Mouse (Mus musculus): Measurements from ENCODE around the gene Pde9a. TPM values are rescaled to one million over a fixed set of nuclear protein-coding genes. Genes with fewer than 3 reads are reported as not detected.

Pde9a gene
- total RNA-seq, 2 experiments from 2014 or later: 34.0 to 38.9 TPM

GRCm38 (mm10) chr17:31386766-31387275 is 811 bp downstream of the Pde9a start:
- DNase-seq (ENCODE audit: low spot score in 2 of 2): no peak

DNA sequence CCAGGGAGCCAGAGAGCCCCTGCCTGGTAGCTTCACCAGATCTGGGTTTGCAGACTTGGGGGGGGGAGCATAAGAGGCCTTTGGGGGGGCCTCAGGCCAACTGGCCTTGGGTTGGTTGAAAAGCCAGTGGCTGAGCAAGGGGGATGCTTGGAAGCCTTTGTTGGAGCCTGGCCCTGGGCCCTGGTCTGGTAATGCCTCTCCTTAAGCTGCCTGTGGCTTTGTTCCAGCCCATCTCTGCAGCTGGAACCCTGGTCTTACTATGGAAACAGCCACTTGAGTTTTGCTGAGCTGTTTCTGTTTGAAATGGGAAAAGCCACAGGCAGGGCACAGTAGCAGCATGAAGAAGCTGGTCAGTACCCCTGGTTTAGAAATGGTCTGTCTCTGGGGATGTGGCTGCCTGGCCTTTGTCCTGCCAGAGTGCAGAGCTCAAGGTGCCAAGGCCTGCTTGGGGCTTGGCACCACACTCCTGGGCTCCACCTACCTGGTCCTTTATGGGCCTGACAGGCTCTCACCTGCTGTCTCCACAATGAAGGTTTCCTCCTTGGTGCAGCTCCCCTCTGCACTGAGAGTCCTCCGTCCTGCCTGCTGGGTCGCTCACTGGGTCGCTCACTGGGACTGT is 3.5 kb downstream of the Pde9a start:
- no peak for DNase-seq (ENCODE audit: low spot score in 2 of 2)

GRCm38 (mm10) chr17:31391462-31391861 is 5.5 kb downstream of the Pde9a start:
- DNase-seq (ENCODE audit: low spot score in 2 of 2): no peak

- no peak for DNase-seq (ENCODE audit: low spot score in 2 of 2)
Measured at GRCm38 (mm10) chr17:31392041-31392440, 6.0 kb downstream of the Pde9a start.

DNA sequence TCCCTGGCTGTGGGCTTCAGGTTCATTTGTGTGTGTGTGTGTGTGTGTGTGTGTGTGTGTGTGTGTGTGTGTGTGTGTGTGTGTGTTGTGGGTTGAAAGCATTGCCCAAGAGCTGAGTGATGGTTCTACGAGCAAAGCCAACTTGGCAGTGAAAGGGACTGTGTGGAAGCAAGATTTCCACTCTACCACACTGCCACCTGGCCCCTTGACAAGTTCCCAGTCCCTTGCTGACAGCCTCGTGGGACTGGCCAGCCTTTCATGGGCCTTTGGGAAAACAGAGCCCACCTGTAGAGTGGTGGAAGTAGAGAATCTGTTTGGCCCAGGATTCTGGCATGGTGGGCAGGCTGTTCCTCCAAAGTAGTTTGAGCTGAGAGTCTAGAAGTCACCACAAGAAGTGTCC is 7.8 kb downstream of the Pde9a start:
- peak in 1 of 2 experiments; percentile 49 for DNase-seq (ENCODE audit: low spot score in 2 of 2)

- DNase-seq (ENCODE audit: low spot score in 2 of 2): peak in 1 of 2 experiments; percentile 52
Measured at GRCm38 (mm10) chr17:31400294-31400693, 14.3 kb downstream of the Pde9a start.

DNA sequence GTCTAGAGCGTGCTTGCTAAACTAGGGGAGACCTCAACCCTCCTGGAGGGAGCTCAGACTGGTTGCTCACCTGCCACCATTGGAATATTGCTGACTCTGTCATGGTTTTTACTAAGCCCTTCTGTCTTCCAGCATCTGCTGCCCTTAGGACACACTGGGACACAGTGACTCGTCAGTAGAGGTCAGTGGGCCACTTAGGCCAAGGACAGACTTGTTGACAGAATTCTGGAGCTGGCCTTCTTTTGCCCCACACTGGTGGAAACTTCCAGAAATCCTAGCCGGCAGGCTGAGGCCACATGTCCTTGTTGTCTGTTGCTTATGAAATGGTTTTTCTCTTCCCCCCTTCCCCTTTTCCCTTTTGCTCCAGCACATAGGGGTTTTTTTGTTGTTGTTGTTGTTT is 15.2 kb downstream of the Pde9a start:
- DNase-seq (ENCODE audit: low spot score in 2 of 2): no peak

- DNase-seq (ENCODE audit: low spot score in 2 of 2): no peak
Measured at GRCm38 (mm10) chr17:31402713-31403112, 16.7 kb downstream of the Pde9a start.

GRCm38 (mm10) chr17:31405694-31406227 is 19.8 kb downstream of the Pde9a start:
- no peak for DNase-seq (ENCODE audit: low spot score in 2 of 2)

GRCm38 (mm10) chr17:31409741-31410350 is 23.8 kb downstream of the Pde9a start:
- no peak for DNase-seq (ENCODE audit: low spot score in 2 of 2)

GRCm38 (mm10) chr17:31415258-31415657 is 29.2 kb downstream of the Pde9a start:
- no peak for DNase-seq (ENCODE audit: low spot score in 2 of 2)

GRCm38 (mm10) chr17:31418804-31419597 is 33.0 kb downstream of the Pde9a start:
- DNase-seq (ENCODE audit: low spot score in 2 of 2): no peak

DNA sequence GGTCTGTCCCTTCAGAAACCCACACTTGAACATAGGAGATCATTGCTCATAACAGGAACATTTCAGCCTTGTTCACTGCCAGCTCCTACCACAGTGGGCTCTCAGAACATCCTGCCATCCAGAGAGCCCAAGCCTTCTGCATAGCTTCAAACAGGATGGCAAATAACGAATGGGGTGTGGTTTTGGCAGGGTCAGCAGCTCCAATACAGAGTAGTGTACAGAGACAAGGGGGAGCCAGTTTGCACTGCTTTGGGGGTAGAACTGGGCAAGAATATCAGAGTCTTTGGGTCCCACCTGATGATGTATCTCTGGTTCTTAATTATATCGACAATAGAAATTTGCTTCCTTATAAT is 33.6 kb downstream of the Pde9a start:
- no peak for DNase-seq (ENCODE audit: low spot score in 2 of 2)

DNA sequence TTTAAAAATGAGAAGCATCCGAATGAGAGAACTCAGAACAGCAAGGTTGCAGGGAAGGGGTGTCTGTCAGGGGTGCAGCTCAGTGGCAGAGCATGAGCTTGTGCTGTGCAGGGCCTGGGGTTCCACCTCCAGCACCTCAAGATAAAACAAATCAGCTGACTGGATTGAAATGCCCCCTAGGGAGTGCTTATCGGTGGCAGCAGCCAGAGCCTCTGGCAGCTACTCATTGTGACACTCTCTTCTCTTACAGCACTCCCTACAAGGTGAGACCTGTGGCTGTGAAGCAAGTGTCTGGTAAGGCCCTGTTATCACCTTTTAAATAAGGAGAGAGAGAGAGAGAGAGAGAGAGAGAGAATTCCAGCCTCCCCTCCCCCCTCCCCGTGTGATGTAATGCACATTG is 34.0 kb downstream of the Pde9a start:
- DNase-seq (ENCODE audit: low spot score in 2 of 2): no peak

- no peak for DNase-seq (ENCODE audit: low spot score in 2 of 2)
Measured at GRCm38 (mm10) chr17:31420658-31421057, 34.6 kb downstream of the Pde9a start.

- DNase-seq (ENCODE audit: low spot score in 2 of 2): no peak
Measured at GRCm38 (mm10) chr17:31422381-31422780, 36.4 kb downstream of the Pde9a start.

GRCm38 (mm10) chr17:31423020-31423419 is 37.0 kb downstream of the Pde9a start:
- no peak for DNase-seq (ENCODE audit: low spot score in 2 of 2)

GRCm38 (mm10) chr17:31424358-31424757 is 38.3 kb downstream of the Pde9a start:
- DNase-seq (ENCODE audit: low spot score in 2 of 2): no peak

DNA sequence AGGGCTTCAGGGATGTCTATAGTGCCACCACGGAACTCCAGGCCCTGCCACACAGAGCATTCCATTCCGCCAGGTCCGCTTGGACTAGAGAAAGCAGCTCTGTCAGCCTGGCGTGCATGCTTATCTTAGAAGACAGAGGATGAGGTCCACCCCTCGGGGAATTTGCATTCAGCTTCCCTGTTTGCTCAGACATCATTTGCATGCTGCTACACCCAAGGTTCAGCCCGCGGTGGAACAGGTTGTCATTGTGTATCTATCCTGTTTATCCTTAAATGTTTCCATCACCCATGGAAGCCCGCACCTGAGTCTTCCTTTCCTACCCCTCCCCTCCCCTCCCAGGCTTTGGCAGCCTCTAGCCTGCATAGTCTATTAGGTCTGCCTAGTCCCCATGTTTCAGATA is 38.8 kb downstream of the Pde9a start:
- DNase-seq (ENCODE audit: low spot score in 2 of 2): no peak

DNA sequence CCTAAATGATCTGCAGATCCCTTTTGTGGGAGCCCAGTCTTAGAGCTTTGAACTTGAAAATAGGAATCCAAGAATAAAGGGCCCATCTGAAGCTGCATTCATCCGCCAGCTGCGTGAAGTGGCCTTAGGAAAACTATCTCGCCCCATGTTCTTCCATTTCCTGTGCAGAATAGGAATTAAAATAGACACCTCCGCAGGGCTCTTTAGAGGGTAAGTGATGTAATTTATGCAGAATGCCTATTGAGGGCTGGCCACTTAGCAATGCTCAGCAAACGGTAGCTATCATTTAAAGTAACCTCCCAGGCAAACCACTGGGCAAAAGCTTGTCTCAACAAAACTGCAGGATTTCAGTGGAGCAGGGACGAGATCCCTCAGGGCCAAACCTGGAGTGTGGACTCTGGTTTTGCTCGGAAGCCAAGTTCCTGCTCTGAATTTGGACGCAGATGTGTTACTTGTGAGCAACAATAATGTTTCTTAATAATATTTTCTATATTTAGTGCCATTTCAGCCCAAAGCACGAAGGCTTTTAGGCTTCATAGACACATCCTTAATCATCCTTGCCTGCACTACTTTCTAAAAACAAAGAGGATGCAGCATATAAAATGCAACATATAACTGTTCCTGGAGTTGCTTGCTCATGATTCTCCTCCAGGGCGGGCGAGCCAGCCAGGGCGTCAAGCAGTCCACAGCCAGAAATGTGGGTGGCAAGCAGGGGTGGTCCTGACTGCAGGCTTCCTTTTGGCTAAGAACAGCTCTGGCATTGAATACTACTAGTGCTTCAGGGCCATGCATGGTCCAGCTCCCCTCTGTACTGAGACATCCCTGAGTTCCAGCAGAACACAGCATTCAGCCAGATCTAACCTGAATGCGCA is 40.1 kb downstream of the Pde9a start:
- no peak for DNase-seq (ENCODE audit: low spot score in 2 of 2)

DNA sequence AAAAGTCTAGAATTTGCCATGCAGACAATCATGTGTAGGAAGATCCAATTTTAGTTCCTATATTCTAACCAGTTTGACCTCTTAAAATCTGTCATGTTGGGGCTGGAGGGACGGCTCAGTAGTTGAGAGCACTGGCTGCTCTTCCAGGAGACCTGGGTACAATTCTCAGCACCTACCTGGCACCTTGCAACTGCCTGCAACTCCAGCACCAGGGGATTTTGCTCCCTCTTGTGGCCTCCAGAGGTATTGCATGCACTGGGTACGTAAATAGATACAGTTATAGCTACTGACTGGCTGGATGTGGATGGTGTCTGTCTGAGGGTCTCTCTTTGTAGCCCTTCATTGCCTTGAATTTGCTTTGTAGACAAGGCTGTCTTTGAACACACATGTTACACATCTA is 43.4 kb downstream of the Pde9a start:
- no peak for DNase-seq (ENCODE audit: low spot score in 2 of 2)

Measured in layer of hippocampus, postnatal 10 days (tissue).